Mouse (Mus musculus) embryo, embryonic 10.5 days (tissue): Measurements from ENCODE around the gene Dgcr6.

ENCODE experiments used
- DNase-seq: peaks from one replicate; pipeline ENCODE4 v3.0.0-alpha.2; 2015; ENCODE audit warnings: low spot score

Dgcr6 gene

DNA sequence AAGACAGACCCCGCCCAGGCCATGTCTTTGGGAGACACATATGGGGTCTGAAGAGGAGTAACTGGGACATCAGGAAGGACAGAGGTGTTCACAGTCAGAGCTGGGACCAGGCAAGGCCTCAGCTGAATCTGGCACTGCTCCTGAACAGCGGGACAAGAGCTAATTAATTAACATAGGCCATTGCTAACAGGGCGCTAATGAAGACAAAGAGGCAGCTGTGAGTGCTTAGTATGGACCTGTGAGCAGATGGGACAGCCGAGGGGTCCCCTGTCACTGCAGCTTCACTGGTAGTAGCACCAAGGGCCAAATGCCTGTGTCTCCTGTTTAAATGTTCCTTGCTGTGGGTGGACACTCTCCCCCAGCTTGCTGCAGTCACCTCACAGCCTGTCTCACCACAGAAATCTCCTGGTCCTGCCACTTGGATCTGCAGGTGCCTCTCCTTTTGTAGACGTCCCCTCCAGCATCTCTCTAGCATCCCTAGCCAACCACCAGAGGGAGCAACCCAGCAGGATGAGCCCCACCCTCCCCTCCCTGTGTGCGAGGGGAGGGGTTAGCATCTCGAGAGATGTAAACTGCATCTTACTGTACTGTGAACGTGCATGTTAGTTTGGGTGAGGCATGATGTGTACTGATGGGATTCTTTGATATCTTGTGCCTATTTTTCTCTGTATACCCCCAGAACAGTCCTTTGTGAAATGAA, 66.5 kb downstream of the Dgcr6 start:
- peak; percentile 75 for DNase-seq
